Mouse (Mus musculus): ENCODE measurements around the gene Rac1. TPM values are rescaled to one million over a fixed set of nuclear protein-coding genes. Genes with fewer than 3 reads are reported as not detected.

Rac1 gene
- polyA plus RNA-seq, 1 experiment: 504 TPM

DNA sequence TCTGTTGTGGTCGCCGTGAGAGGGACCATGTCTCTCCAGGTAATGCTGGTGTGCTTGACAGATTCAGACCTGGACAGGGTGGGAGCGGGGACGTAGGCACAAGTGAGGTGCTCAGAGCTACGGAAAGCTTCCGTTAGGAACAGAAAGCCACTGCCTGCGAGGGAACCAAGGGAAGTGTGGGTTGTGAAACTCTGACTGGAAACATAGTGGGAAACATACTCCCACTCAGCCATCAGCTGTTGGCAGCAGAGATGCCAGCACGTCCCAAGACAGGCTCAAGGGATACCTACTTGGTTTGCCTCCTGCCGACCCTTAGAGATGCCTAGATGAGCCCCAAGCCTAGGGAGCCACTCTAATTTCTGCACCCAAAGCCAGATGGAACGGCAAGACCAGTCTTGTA is 40.6 kb downstream of the Rac1 start:
- WGBS: 91% methylated on average over 10 of the region's 10 CpGs
- Histone ChIP-seq H3K4me3 (ENCODE audit: low read depth, low read length) (no peak overlapping the region), H3K4me1 (ENCODE audit: control insufficient read depth, insufficient read depth, insufficient read length, low read length) (no peaks in the 10 kb centered on the region; the same call in 1 of the 2 replicates), H3K36me3 (ENCODE audit: control insufficient read depth, insufficient read depth, low read length) (peaks cover 48% of the 10 kb centered on the region), H3K27me3 (ENCODE audit: control insufficient read depth, insufficient read depth, low read length) (no peaks in the 10 kb centered on the region), H3K27ac (ENCODE audit: insufficient read depth, low read depth, low read length) (no peak overlapping the region)
- TF ChIP-seq CTCF (IDR thresholded peaks at IDR 0.05; ENCODE audit: extremely low read depth, insufficient read length, insufficient replicate concordance, low read depth, low read length) (no peak), POLR2A (IDR thresholded peaks at IDR 0.05; ENCODE audit: low read depth, low read length) (no peak)

DNA sequence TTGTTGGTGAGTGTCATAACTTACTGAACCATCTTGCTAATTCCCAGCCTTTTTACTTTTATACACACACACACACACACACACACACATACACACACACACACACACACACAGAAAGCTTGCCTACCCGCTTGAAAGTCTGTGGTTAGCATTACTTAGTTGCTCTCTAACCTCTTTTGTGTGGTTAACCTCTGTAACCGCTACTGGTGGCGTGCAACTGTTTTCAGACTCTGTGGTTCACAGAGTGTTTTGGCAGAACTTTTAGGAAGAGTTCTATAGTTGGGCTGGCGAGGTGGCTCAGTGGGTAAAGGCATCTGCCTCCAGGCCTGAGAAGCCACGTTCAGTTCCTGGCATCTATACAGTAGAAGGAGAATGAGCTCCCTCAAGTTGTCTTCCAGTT is 42.9 kb downstream of the Rac1 start:
- Histone ChIP-seq H3K4me3 (ENCODE audit: low read depth, low read length) (no peak overlapping the region), H3K36me3 (ENCODE audit: control insufficient read depth, insufficient read depth, low read length) (peaks cover 56% of the 10 kb centered on the region), H3K27ac (ENCODE audit: insufficient read depth, low read depth, low read length) (no peak overlapping the region), H3K27me3 (ENCODE audit: control insufficient read depth, insufficient read depth, low read length) (no peaks in the 10 kb centered on the region), H3K4me1 (ENCODE audit: control insufficient read depth, insufficient read depth, insufficient read length, low read length) (no peaks in the 10 kb centered on the region; the same call in 1 of the 2 replicates)
- WGBS: 82% methylated on average over 5 of the region's 5 CpGs
- TF ChIP-seq POLR2A (IDR thresholded peaks at IDR 0.05; ENCODE audit: low read depth, low read length): no peak
- TF ChIP-seq CTCF (IDR thresholded peaks at IDR 0.05; ENCODE audit: extremely low read depth, insufficient read length, insufficient replicate concordance, low read depth, low read length): no peak

DNA sequence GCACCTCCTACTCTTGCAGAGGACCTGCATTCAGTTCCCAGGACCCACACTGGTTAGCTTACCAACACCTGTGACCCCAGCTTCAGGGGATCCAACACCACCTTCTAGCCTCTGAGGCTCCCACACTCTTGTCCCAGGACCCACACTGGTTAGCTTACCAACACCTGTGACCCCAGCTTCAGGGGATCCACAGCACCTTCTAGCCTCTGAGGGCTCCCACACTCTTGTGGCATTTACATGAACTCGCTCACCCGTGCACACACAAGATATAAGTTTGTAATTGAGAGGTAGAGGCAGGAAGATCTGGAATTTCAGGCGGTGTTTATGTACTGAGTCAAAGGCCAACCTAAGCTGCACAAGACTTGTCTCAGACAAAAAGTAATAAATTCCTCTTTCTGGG is 49.9 kb downstream of the Rac1 start:
- no peak overlapping the region for H3K4me3 ChIP-seq (ENCODE audit: low read depth, low read length)
- peaks cover 69% of the 10 kb centered on the region for H3K36me3 ChIP-seq (ENCODE audit: control insufficient read depth, insufficient read depth, low read length)
- 88% methylated on average over 3 of the region's 3 CpGs for whole genome bisulfite sequencing
- no peak overlapping the region for H3K27ac ChIP-seq (ENCODE audit: insufficient read depth, low read depth, low read length)
- no peak for TF ChIP-seq POLR2A (IDR thresholded peaks at IDR 0.05; ENCODE audit: low read depth, low read length)
- TF ChIP-seq CTCF (IDR thresholded peaks at IDR 0.05; ENCODE audit: extremely low read depth, insufficient read length, insufficient replicate concordance, low read depth, low read length): no peak
- H3K27me3 ChIP-seq (ENCODE audit: control insufficient read depth, insufficient read depth, low read length): no peaks in the 10 kb centered on the region
- H3K4me1 ChIP-seq (ENCODE audit: control insufficient read depth, insufficient read depth, insufficient read length, low read length): no peaks in the 10 kb centered on the region

DNA sequence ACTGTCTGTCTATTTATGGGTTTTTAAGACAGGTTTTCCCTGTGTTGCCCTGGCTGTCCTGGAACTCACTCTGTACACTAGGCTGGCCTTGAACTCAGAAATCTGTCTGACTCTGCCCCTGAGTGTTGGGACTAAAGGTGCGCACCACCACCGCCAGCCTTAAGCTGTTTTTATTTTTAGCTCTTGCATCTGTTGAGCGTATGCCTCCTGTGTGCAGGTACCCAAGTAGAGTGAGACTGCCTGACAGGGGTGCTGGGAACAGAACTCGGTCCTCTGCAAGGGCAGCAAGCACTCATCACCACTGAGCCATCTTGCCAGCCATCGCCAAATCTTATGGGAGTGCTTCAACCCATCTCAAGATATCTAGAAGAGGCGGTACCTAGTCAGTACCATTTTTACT is 51.8 kb downstream of the Rac1 start:
- Histone ChIP-seq H3K27me3 (ENCODE audit: control insufficient read depth, insufficient read depth, low read length) (no peaks in the 10 kb centered on the region), H3K36me3 (ENCODE audit: control insufficient read depth, insufficient read depth, low read length) (peaks cover 56% of the 10 kb centered on the region), H3K4me1 (ENCODE audit: control insufficient read depth, insufficient read depth, insufficient read length, low read length) (no peaks in the 10 kb centered on the region), H3K4me3 (ENCODE audit: low read depth, low read length) (no peak overlapping the region), H3K27ac (ENCODE audit: insufficient read depth, low read depth, low read length) (no peak overlapping the region)
- no peak for TF ChIP-seq POLR2A (IDR thresholded peaks at IDR 0.05; ENCODE audit: low read depth, low read length)
- no peak for TF ChIP-seq CTCF (IDR thresholded peaks at IDR 0.05; ENCODE audit: extremely low read depth, insufficient read length, insufficient replicate concordance, low read depth, low read length)
- WGBS: 96% methylated on average over 6 of the region's 6 CpGs

DNA sequence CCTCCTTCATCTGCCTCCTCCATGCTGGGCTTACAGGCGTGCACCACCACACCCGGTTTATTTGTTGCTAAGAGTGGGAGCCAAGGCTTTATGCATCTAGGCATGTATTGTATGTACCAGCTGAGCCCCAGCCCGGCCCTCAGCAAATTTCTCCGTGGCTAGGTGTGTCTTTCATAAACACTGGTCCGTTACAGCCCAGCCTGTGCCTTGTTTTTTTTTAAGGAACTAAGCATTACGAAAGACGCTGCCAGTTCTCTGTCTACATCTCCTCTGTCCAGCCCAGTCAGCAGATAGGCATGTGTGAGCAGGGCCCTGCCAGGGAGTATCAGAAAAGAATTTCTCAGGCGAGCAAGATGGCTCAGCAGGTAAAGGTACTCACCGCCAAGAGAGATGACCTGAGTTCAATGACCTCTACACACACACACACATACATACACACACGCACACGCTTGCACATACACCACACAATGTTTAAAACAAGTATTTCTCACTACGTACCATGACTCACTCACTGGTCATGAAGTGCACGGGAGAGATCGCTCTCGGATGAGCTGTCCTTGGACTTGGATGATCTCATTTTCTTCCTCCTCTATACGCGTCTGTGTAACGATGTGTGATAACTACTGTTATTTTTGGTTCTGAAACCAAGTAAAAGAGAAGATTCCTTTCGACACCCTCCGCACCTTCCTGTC is 52.5 kb downstream of the Rac1 start:
- H3K36me3 ChIP-seq (ENCODE audit: control insufficient read depth, insufficient read depth, low read length): peaks cover 53% of the 10 kb centered on the region
- TF ChIP-seq CTCF (IDR thresholded peaks at IDR 0.05; ENCODE audit: extremely low read depth, insufficient read length, insufficient replicate concordance, low read depth, low read length): no peak
- no peak for TF ChIP-seq POLR2A (IDR thresholded peaks at IDR 0.05; ENCODE audit: low read depth, low read length)
- H3K4me1 ChIP-seq (ENCODE audit: control insufficient read depth, insufficient read depth, insufficient read length, low read length): no peaks in the 10 kb centered on the region
- WGBS: 84% methylated on average over 20 of the region's 20 CpGs
- H3K27ac ChIP-seq (ENCODE audit: insufficient read depth, low read depth, low read length): no peak overlapping the region
- H3K4me3 ChIP-seq (ENCODE audit: low read depth, low read length): no peak overlapping the region
- no peaks in the 10 kb centered on the region for H3K27me3 ChIP-seq (ENCODE audit: control insufficient read depth, insufficient read depth, low read length)

DNA sequence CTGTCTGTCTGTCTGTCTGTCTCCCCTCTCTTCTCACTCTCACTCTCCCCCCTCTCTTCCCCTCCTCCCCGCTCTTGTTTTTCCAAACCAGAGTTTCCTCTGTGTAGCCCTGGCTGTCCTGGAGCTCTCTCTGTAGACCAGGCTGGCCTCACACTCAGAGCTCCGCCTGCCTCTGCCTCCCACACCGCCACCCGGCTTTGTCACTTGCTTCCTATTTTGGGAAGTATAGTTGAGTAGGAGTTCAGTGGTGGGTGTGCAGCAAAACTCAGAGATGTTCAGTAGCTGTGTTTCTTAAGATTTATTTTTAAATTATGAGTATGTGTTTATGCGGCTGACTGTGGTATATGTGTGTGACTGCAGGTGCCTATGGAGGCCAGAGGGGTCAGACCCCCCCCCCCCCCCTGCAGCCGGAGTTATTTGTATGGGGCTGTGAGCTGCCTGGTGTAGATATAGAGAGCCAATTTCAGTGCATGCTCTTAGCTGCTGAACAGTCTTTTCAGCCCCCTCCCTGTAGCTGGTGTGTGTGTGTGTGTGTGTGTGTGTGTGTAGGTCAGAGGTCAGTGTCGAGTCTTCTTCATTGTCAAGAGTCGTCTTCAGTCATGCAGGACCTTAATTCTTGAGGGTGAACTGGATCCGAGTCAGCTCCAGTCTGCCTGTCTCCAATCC is 55.8 kb downstream of the Rac1 start:
- Histone ChIP-seq H3K36me3 (ENCODE audit: control insufficient read depth, insufficient read depth, low read length) (peaks cover 53% of the 10 kb centered on the region), H3K4me1 (ENCODE audit: control insufficient read depth, insufficient read depth, insufficient read length, low read length) (peaks cover 3% of the 10 kb centered on the region; the same call in 1 of the 2 replicates), H3K4me3 (ENCODE audit: low read depth, low read length) (no peak overlapping the region), H3K27ac (ENCODE audit: insufficient read depth, low read depth, low read length) (no peak overlapping the region), H3K27me3 (ENCODE audit: control insufficient read depth, insufficient read depth, low read length) (no peaks in the 10 kb centered on the region)
- TF ChIP-seq CTCF (IDR thresholded peaks at IDR 0.05; ENCODE audit: extremely low read depth, insufficient read length, insufficient replicate concordance, low read depth, low read length) (no peak), POLR2A (IDR thresholded peaks at IDR 0.05; ENCODE audit: low read depth, low read length) (no peak)
- WGBS: 88% methylated on average over 9 of the region's 9 CpGs

DNA sequence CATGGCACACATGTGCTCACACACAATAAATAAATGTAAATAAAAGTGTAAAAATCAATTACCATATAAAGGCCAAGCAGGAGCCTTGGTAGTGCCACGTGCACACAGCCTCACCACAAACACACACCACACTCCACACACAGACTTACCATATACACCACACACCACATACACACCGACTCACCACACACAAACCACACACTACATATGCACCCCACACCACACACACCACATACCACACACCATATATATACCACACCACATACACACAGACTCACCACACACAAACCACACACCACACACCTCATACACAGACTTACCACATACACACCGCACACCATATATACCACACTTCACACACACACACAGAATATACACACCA is 56.7 kb downstream of the Rac1 start:
- Histone ChIP-seq H3K36me3 (ENCODE audit: control insufficient read depth, insufficient read depth, low read length) (peaks cover 49% of the 10 kb centered on the region), H3K4me1 (ENCODE audit: control insufficient read depth, insufficient read depth, insufficient read length, low read length) (peaks cover 10% of the 10 kb centered on the region; the same call in 1 of the 2 replicates), H3K4me3 (ENCODE audit: low read depth, low read length) (no peak overlapping the region), H3K27ac (ENCODE audit: insufficient read depth, low read depth, low read length) (no peak overlapping the region), H3K27me3 (ENCODE audit: control insufficient read depth, insufficient read depth, low read length) (no peaks in the 10 kb centered on the region)
- 73% methylated on average over 3 of the region's 3 CpGs for WGBS
- TF ChIP-seq CTCF (IDR thresholded peaks at IDR 0.05; ENCODE audit: extremely low read depth, insufficient read length, insufficient replicate concordance, low read depth, low read length) (no peak), POLR2A (IDR thresholded peaks at IDR 0.05; ENCODE audit: low read depth, low read length) (no peak)

Data from small intestine, adult 2 months (tissue).